Mouse (Mus musculus) ovary, adult 2 months (tissue): ENCODE data around the gene Med4. TPM values are rescaled to one million over a fixed set of nuclear protein-coding genes. Genes with fewer than 3 reads are reported as not detected.

Experiments used
- polyA plus RNA-seq: library from polyadenylated mRNA; depleted of rRNA; stranded (reverse); fragments of >200 nt; gene quantifications from 2 replicates; pipeline ENCODE4 v1.2.3, GENCODE M21; 2012; rRNA removed

The Med4 gene
- 16.5 and 20.4 TPM in 2 replicates for polyA plus RNA-seq

GRCm38 (mm10) chr14:73509765-73510423, at the start of gene Med4:
Gene Med4 (plus strand): TSS chr14:73510025.

GRCm38 (mm10) chr14:73524766-73525448, 15.1 kb downstream of the Med4 start, which contains the start of gene Sucla2:
Gene Sucla2 (plus strand): TSS chr14:73525319.

GRCm38 (mm10) chr14:73548051-73548450, 38.2 kb downstream of the Med4 start, which contains the start of gene Nudt15:
Gene Nudt15 (minus strand): TSS chr14:73548242.

Other genes starting within 250 kb of the Med4 start
- 2.1 and 2.5 TPM in 2 replicates for gene Rb1, start 184.2 kb upstream of the Med4 start, polyA plus RNA-seq
- 1,217 and 1,489 TPM in 2 replicates for gene Itm2b, start 124.7 kb upstream of the Med4 start, polyA plus RNA-seq
- gene Sucla2, start 15.3 kb downstream of the Med4 start, polyA plus RNA-seq, result 12.7 and 13.9 TPM in 2 replicates
- 1.3 and 1.4 TPM in 2 replicates for gene Nudt15, start 38.2 kb downstream of the Med4 start, polyA plus RNA-seq
- gene Gm21750, start 151.2 kb downstream of the Med4 start, polyA plus RNA-seq, result not detected in 2 replicates